Mouse (Mus musculus): ENCODE results near the gene Dmxl2.
A peak's percentile ranks its signal among the peaks of the same experiment; 100 is the strongest.

Dmxl2 gene

DNA sequence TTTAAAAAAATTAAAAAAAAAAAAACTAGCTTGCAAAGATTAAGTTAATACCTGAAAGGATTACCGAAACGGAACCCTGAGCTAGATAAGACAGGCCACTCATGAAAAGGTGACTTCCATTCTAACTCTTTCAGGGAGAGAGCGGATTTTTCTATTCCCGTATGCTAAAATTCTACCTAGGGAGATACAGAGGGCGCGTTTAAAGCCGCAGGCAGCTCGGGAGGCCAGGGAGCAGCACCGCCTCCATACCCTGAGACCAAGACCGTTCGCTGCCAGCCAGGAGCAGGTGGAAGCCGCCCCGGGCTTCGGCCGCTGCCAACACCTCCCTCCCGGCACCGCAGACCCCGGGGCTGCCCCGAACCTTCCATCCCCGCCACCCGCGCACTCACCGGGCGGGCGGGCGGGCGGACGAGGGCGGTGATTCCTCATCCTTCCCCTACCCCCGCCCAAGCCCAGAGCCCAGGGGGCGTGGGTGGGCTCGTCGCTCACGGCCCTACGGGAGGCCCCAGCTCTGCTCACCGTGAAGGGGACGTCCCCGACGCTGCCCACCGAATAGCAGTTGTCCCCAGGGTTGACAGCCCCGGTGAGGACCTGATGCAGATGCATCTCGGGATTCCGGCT is 484 bp downstream of the Dmxl2 start:
- peak; percentile 28; the same call in 1 of the 2 replicates for ATAC-seq (ENCODE audit: insufficient number of reproducible peaks, low FRiP score, low TSS enrichment)

DNA sequence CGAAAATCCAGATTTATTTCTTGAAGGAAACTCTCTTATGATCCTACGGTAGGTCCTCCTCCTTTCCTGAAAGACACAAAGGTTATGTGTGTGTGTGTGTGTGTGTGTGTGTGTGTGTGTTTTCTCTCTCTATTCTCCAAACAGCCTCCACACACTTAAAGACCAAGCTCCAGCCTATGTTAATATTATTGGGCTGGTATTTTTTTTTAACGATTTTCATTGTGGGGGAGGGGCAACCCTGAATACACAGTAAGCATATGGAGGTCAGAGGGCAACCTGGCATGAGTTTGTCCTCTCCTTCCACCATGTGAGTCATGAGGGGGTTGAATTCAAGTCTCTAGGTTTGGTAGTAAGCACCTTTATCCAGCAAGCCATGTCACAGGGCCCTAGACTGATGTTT is 1.6 kb downstream of the Dmxl2 start:
- no peak for ATAC-seq (ENCODE audit: insufficient number of reproducible peaks, low FRiP score, low TSS enrichment)

GRCm38 (mm10) chr9:54499291-54499690 is 2.1 kb downstream of the Dmxl2 start:
- no peak for ATAC-seq (ENCODE audit: insufficient number of reproducible peaks, low FRiP score, low TSS enrichment)

- ATAC-seq (ENCODE audit: insufficient number of reproducible peaks, low FRiP score, low TSS enrichment) = no peak
Observed at GRCm38 (mm10) chr9:54490431-54490830, 11.0 kb downstream of the Dmxl2 start.

DNA sequence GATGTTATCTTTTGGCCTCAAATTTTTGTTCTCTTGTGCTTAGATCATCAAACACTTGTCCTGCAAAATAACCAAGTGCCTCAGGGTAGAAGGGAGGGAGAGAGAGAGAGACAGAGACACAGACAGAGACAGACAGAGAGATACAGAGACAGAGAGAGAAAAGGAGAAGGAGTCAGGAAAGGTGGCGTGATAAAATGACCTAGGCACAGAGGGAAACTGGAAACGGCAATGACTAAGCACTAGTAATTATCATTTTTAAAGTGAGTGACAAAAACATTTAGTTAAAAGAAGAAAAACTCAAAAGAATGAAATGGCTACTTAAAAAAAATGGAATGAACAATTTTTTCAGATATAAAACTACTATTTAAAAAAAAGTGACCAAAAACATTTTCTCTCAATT is 11.8 kb downstream of the Dmxl2 start:
- no peak for ATAC-seq (ENCODE audit: insufficient number of reproducible peaks, low FRiP score, low TSS enrichment)

DNA sequence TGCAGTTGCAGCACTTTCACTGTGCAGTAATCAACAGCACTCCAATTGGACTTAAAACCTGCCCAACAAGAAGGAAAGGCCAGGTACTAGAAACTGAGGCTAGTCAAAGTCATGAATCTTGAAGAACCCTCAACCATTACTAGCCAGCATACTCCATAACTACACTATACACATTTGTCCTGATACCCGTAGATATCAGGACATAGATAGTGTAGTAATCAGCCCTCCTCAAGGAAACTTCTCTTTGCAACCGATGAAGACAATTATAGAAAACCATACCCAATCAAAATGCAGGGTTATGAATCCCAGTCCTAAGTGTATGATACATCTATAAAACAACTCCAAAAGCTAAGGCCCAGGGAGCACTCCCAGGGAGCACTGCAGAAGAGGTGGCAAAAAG is 16.5 kb downstream of the Dmxl2 start:
- ATAC-seq (ENCODE audit: insufficient number of reproducible peaks, low FRiP score, low TSS enrichment) = no peak

- ATAC-seq (ENCODE audit: insufficient number of reproducible peaks, low FRiP score, low TSS enrichment) = no peak
Observed at GRCm38 (mm10) chr9:54483215-54483614, 18.2 kb downstream of the Dmxl2 start.

DNA sequence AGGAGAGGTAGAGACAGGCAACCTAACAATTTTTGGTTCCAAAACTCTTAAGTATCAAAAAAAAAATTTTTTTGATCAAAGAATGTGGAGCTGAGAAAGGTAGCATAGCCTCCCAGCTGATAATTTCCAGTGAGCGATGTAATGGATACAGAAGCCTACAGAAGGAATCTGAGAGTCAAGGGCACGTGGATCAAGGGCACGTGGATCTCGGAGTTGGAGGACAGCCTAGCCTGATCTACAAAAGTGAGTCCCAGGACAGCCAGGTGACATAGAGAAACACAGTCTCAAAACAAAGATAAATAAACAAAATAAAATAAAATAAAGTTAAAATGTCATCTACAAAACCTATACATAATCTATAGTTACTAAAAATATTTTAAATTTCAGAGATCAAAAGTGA is 18.7 kb downstream of the Dmxl2 start:
- ATAC-seq (ENCODE audit: insufficient number of reproducible peaks, low FRiP score, low TSS enrichment) = no peak

DNA sequence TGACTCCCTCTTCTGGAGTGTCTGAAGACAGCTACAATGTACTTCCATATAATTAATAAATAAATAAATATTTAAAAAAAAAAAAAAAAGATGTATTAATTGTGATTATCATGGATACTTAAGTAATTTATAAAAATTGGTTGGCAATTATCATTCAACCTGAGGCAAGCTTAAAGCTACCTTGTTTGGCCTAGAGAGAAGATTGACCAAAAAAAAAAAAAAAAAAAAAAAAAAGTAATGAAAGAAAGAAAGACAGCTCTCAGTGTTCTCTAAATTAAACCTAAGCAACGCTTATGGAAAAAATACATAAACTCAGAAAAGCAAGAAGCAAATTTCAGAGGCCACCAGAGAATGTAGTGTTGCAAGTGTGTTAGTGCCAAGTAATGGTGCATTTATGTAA is 22.4 kb downstream of the Dmxl2 start:
- ATAC-seq (ENCODE audit: insufficient number of reproducible peaks, low FRiP score, low TSS enrichment) = no peak

DNA sequence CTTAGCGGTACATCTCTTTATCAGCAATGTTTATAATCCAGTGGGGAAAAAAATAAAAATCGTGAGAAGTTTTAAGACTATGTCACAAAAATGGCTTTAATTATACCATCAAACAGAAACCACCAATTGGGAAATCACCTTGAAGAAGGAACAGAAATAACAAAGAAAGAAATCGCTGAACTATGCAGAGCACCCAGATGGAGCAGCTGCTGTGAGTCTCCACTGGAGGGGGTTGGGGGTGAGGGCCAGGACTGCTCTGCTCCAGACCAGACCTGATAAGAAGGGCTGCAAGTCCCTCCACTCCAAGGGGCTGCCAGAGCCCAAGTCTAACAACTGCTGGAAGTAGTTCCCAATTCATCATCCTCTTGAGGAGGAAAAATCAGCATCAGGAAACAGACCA is 23.3 kb downstream of the Dmxl2 start:
- no peak for ATAC-seq (ENCODE audit: insufficient number of reproducible peaks, low FRiP score, low TSS enrichment)

GRCm38 (mm10) chr9:54474546-54474945 is 26.9 kb downstream of the Dmxl2 start:
- no peak for ATAC-seq (ENCODE audit: insufficient number of reproducible peaks, low FRiP score, low TSS enrichment)

- no peak for ATAC-seq (ENCODE audit: insufficient number of reproducible peaks, low FRiP score, low TSS enrichment)
Observed at GRCm38 (mm10) chr9:54474031-54474430, 27.4 kb downstream of the Dmxl2 start.

DNA sequence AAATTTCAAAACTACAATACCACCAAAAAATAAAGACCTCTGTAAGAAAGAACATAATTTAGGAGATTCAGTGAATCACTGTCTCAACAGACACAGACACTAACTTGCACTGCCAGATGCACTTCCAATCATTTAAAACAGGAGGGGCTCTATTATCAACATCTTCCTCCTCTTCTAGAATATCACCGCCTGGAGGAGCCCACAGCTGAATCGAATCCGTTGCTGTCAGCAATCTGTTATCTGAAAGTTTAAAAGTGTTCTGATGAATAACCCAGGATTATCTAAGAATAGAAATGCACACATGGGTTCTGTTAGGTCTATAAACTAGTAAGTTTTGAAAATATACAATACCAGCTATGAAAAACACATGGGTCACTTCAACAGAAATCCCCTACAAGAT is 28.6 kb downstream of the Dmxl2 start:
- no peak for ATAC-seq (ENCODE audit: insufficient number of reproducible peaks, low FRiP score, low TSS enrichment)

GRCm38 (mm10) chr9:54469339-54469738 is 32.1 kb downstream of the Dmxl2 start:
- ATAC-seq (ENCODE audit: insufficient number of reproducible peaks, low FRiP score, low TSS enrichment) = no peak

DNA sequence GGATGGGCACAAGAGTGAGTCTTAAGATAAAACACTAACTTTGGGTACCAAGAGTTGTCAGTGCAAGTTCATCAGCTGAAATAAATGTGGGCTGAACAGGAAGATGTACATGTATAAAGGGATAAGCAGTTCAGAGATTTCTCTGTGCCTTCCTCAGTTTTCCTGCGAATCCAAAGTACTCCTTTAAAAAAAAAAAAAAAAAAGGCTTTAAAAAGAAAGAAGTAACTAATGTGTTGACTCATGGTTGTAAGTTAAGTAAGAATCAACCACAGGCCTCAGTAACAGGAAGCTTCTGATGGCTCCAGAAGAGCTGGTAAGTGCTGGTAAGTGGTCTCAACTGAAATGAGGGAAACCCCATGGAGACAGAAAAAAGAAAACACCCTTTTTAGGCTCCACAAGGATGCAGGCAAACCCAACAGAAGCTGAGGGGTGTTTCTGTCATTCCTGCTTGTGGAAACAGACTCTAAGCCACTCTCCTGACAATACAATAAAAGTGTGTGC is 33.9 kb downstream of the Dmxl2 start:
- no peak for ATAC-seq (ENCODE audit: insufficient number of reproducible peaks, low FRiP score, low TSS enrichment)

GRCm38 (mm10) chr9:54463483-54464054 is 37.9 kb downstream of the Dmxl2 start:
- no peak for ATAC-seq (ENCODE audit: insufficient number of reproducible peaks, low FRiP score, low TSS enrichment)

GRCm38 (mm10) chr9:54439015-54439414 is 62.4 kb downstream of the Dmxl2 start:
- ATAC-seq (ENCODE audit: insufficient number of reproducible peaks, low FRiP score, low TSS enrichment) = no peak; the same call in 1 of the 2 replicates

- ATAC-seq (ENCODE audit: insufficient number of reproducible peaks, low FRiP score, low TSS enrichment) = no peak
Observed at GRCm38 (mm10) chr9:54438246-54438645, 63.2 kb downstream of the Dmxl2 start.

DNA sequence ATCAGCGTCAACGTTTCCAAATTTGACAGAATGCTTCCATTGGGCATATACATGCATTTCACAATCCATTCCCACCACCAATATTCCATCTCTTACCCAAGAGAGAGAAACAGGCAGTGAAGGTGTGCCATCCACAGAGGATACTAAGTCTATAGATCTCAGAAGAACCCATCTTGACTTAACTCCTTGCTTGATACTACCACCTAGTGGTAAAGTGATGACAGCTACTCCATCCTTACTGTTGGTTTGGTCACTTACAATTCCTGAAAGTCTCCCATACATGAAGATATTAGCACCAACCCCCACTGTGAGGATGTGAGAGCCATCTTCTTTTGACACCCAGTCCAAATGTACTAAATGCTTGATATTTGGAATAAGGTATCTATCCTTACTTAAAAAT is 85.2 kb downstream of the Dmxl2 start:
- no peak for ATAC-seq (ENCODE audit: insufficient number of reproducible peaks, low FRiP score, low TSS enrichment)

GRCm38 (mm10) chr9:54356756-54357155 is 144.7 kb downstream of the Dmxl2 start:
- ATAC-seq (ENCODE audit: insufficient number of reproducible peaks, low FRiP score, low TSS enrichment) = no peak

- no peak for ATAC-seq (ENCODE audit: insufficient number of reproducible peaks, low FRiP score, low TSS enrichment)
Observed at GRCm38 (mm10) chr9:54342026-54342425, 159.4 kb downstream of the Dmxl2 start.

- peak; percentile 26; the same call in 1 of the 2 replicates for ATAC-seq (ENCODE audit: insufficient number of reproducible peaks, low FRiP score, low TSS enrichment)
Observed at GRCm38 (mm10) chr9:54336532-54337144, 164.8 kb downstream of the Dmxl2 start.

All from cerebellum, adult (tissue).